Mouse (Mus musculus) naive thymus-derived CD4-positive, alpha-beta T cell, adult 2 months (primary cell): Measurements from ENCODE around the gene Vps41.

Experiments used
- DNase-seq: peaks from one replicate; pipeline ENCODE4 v3.0.0-alpha.2; 2011; ENCODE audit warnings: low read depth

The Vps41 gene

DNA sequence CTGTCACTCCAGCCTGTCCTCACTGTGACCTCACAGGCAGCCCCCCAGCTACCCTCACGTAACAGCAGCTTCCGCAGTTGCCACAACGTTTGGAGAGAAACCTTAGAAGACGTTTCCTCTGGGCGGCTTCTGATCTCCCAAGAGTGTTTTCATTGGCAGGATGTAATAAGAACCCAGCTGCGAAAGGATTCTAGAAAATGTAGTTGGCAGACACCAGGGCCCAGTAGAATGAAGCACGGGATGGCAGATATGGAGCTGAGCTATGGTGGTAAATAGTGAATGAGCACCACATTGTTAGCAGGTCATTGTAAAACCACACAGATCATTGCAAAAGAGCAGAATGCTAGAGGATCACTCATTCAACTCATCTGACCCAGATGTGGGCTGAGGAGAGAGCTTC lies 158.2 kb downstream of the Vps41 start:
- DNase-seq: no peak

DNA sequence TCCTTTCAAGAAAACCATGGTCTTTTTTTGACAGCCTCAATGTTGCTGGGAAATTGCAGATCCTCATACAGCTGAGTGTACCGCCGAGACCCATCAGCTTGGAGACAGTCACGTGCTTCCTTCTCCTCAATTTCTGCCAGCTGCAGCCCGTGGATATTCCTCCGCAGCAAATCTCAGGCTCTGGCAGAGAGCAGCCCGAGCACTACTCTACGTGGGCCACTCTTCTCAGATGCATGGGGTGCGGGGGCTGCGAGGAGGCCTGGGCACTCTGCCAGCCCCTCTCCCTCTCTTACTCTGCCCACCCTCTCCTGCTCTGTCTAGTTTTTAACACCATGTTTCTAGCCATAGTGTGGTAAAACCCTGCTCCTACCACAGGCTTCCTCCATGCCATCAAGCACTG lies 175.8 kb downstream of the Vps41 start:
- DNase-seq: no peak

- DNase-seq: no peak
These were observed 179.7 kb downstream of the Vps41 start for GRCm38 (mm10) chr13:18896789-18897188.

- DNase-seq: no peak
These were observed 186.5 kb downstream of the Vps41 start for GRCm38 (mm10) chr13:18903623-18904022.

GRCm38 (mm10) chr13:18914774-18915173 lies 197.7 kb downstream of the Vps41 start:
- no peak for DNase-seq
